Mouse (Mus musculus) 416B (cell line): ENCODE data around the gene Olfr837.
"Not testable (repeated sequence)": the region's sequence is repeated elsewhere in the genome, so short reads cannot be mapped to it uniquely, and the experiment has no call there.

Experiments
- DNase-seq: peaks from one replicate; pipeline ENCODE4 v3.0.0; 2011; ENCODE audit warnings: low read depth

The Olfr837 gene

GRCm38 (mm10) chr9:19136017-19136416 lies at the start of gene Olfr837:
TSS of gene Olfr837 (plus strand) at chr9:19136317.
- no peak for DNase-seq

GRCm38 (mm10) chr9:19092889-19093753 lies 43.0 kb upstream of the Olfr837 start:
- DNase-seq, result not testable (repeated sequence)

- no peak for DNase-seq
These were observed 38.8 kb upstream of the Olfr837 start for GRCm38 (mm10) chr9:19097286-19097685.

- DNase-seq, result no peak
These were observed 16.0 kb upstream of the Olfr837 start, which contains the start of gene Olfr836 for GRCm38 (mm10) chr9:19120082-19120481. TSS of gene Olfr836 (plus strand) at chr9:19120382.

- DNase-seq, result no peak
These were observed 41.1 kb downstream of the Olfr837 start, which contains the start of gene Olfr839-ps1 for GRCm38 (mm10) chr9:19177212-19177611. TSS of gene Olfr839-ps1 (minus strand) at chr9:19177312.
